Mouse (Mus musculus): Measurements from ENCODE around the gene Adgra3. TPM values are rescaled to one million over a fixed set of nuclear protein-coding genes. Genes with fewer than 3 reads are reported as not detected.
A peak's percentile ranks its signal among the peaks of the same experiment; 100 is the strongest.

The Adgra3 gene
- total and polyA plus RNA-seq, 2 experiments from 2014 or later = 9.1 to 42.1 TPM

- Histone ChIP-seq H3K4me3 (ENCODE audit: low read depth, low read length) (no peak overlapping the region), H3K27ac (ENCODE audit: low read depth, low read length) (no peak overlapping the region), H3K4me1 (ENCODE audit: insufficient read depth) (no peaks in the 10 kb centered on the region), H3K9me3 (ENCODE audit: low read length) (no peaks in the 10 kb centered on the region), H3K4me2 (ENCODE audit: low read depth) (no peak overlapping the region), H3K27me3 (ENCODE audit: insufficient read depth, low read length) (no peaks in the 10 kb centered on the region), H3K36me3 (ENCODE audit: insufficient read depth) (no peaks in the 10 kb centered on the region), H3K9ac (no peak overlapping the region)
- ATAC-seq (no peak), DNase-seq (no peak)
- WGBS = 63% methylated on average over 1 of the region's 1 CpGs
- no peak for TF ChIP-seq CTCF (IDR thresholded peaks at IDR 0.05; ENCODE audit: low read depth)
Measured at GRCm38 (mm10) chr5:49936354-49936753, 122.5 kb downstream of the Adgra3 start.

GRCm38 (mm10) chr5:49924712-49925111 is 134.1 kb downstream of the Adgra3 start:
- no peaks in the 10 kb centered on the region for H3K9me3 ChIP-seq (ENCODE audit: low read length)
- no peak for ATAC-seq
- TF ChIP-seq CTCF (IDR thresholded peaks at IDR 0.05; ENCODE audit: low read depth) = peak; percentile 34
- DNase-seq = no peak
- H3K4me1 ChIP-seq (ENCODE audit: insufficient read depth) = no peaks in the 10 kb centered on the region
- H3K4me2 ChIP-seq (ENCODE audit: low read depth) = no peak overlapping the region
- no peak overlapping the region for H3K9ac ChIP-seq
- H3K27ac ChIP-seq (ENCODE audit: low read depth, low read length) = no peak overlapping the region
- H3K4me3 ChIP-seq (ENCODE audit: low read depth, low read length) = no peak overlapping the region
- no peaks in the 10 kb centered on the region for H3K27me3 ChIP-seq (ENCODE audit: insufficient read depth, low read length)
- no peaks in the 10 kb centered on the region for H3K36me3 ChIP-seq (ENCODE audit: insufficient read depth)

- no peaks in the 10 kb centered on the region for H3K9me3 ChIP-seq (ENCODE audit: low read length)
- ATAC-seq = peak; percentile 43
- no peak overlapping the region for H3K4me2 ChIP-seq (ENCODE audit: low read depth)
- WGBS = 25% methylated on average over 2 of the region's 2 CpGs
- no peak for TF ChIP-seq CTCF (IDR thresholded peaks at IDR 0.05; ENCODE audit: low read depth)
- no peaks in the 10 kb centered on the region for H3K27me3 ChIP-seq (ENCODE audit: insufficient read depth, low read length)
- H3K36me3 ChIP-seq (ENCODE audit: insufficient read depth) = no peaks in the 10 kb centered on the region
- peak; percentile 39 for DNase-seq
- no peak overlapping the region for H3K27ac ChIP-seq (ENCODE audit: low read depth, low read length)
- H3K4me1 ChIP-seq (ENCODE audit: insufficient read depth) = no peaks in the 10 kb centered on the region
- H3K9ac ChIP-seq = no peak overlapping the region
- no peak overlapping the region for H3K4me3 ChIP-seq (ENCODE audit: low read depth, low read length)
Measured at GRCm38 (mm10) chr5:49915695-49916106, 143.1 kb downstream of the Adgra3 start.
